Mouse (Mus musculus) small intestine, adult 2 months (tissue): ENCODE measurements around the gene Megf6.

Source experiments
- CTCF ChIP-seq: fragments of 200-500 bp; IDR thresholded peaks from 2 replicates; pipeline ENCODE4 v1.5.1; 2012; ENCODE audit warnings: low read depth, mild to moderate bottlenecking, control low read depth, inconsistent platforms, low read length, moderate library complexity, mixed read lengths; ENCODE audit not compliant: insufficient replicate concordance, insufficient read length; ENCODE audit errors: extremely low read depth
- POLR2A ChIP-seq: fragments of 200-500 bp; IDR thresholded peaks from 2 replicates; pipeline ENCODE4 v1.6.1; 2012; ENCODE audit warnings: low read depth, mild to moderate bottlenecking, control low read depth, inconsistent platforms, low read length, moderate library complexity

- TF ChIP-seq POLR2A (no peak), CTCF (no peak)
These were observed 14.5 kb downstream of the Megf6 start for GRCm38 (mm10) chr4:154185001-154185400.
